Mouse (Mus musculus): ENCODE results near the gene Fyn.

GRCm38 (mm10) chr10:39390541-39390940 lies 21.9 kb downstream of the Fyn start:
- TF ChIP-seq POLR2A (IDR thresholded peaks at IDR 0.05; ENCODE audit: extremely low read depth, insufficient read depth, low read length) (no peak), CTCF (IDR thresholded peaks at IDR 0.05; ENCODE audit: extremely low read depth, insufficient read depth, low read length) (no peak)

Measured in cortical plate, adult 2 months (tissue).